Mouse (Mus musculus): ENCODE measurements at regions not wholly inside any gene's neighbourhood (a gene's known extent, or its start where the extent isn't known, plus 50 kb on each side); places are given as distances from the start of the nearest gene placed in this dataset.
A peak's percentile ranks its signal among the peaks of the same experiment; 100 is the strongest.
"Not testable (repeated sequence)": the region's sequence is repeated elsewhere in the genome, so short reads cannot be mapped to it uniquely, and the experiment has no call there.

GRCm38 (mm10) chr12:18606126-18606525, 91.8 kb downstream of the 5730507C01Rik start:
- not testable (repeated sequence) for ATAC-seq (replicated peaks in 1 of 2; ENCODE audit: insufficient read depth in 1 of 2, low FRiP score in 2 of 2, low TSS enrichment in 1 of 2, low read depth in 1 of 2, poor library complexity in 2 of 2, severe bottlenecking in 2 of 2)

GRCm38 (mm10) chr12:18609835-18610234, 95.5 kb downstream of the 5730507C01Rik start:
- peak; percentile 99 for ATAC-seq (replicated peaks in 1 of 2; ENCODE audit: insufficient read depth in 1 of 2, low FRiP score in 2 of 2, low TSS enrichment in 1 of 2, low read depth in 1 of 2, poor library complexity in 2 of 2, severe bottlenecking in 2 of 2)

GRCm38 (mm10) chr12:18610581-18610980, 96.3 kb downstream of the 5730507C01Rik start:
- ATAC-seq (replicated peaks in 1 of 2; ENCODE audit: insufficient read depth in 1 of 2, low FRiP score in 2 of 2, low TSS enrichment in 1 of 2, low read depth in 1 of 2, poor library complexity in 2 of 2, severe bottlenecking in 2 of 2): not testable (repeated sequence)
